Mouse (Mus musculus): ENCODE results near the gene Hoxd12. TPM values are rescaled to one million over a fixed set of nuclear protein-coding genes. Genes with fewer than 3 reads are reported as not detected.
A peak's percentile ranks its signal among the peaks of the same experiment; 100 is the strongest.

The Hoxd12 gene
- polyA plus RNA-seq, 1 experiment from 2014 or later = not detected

DNA sequence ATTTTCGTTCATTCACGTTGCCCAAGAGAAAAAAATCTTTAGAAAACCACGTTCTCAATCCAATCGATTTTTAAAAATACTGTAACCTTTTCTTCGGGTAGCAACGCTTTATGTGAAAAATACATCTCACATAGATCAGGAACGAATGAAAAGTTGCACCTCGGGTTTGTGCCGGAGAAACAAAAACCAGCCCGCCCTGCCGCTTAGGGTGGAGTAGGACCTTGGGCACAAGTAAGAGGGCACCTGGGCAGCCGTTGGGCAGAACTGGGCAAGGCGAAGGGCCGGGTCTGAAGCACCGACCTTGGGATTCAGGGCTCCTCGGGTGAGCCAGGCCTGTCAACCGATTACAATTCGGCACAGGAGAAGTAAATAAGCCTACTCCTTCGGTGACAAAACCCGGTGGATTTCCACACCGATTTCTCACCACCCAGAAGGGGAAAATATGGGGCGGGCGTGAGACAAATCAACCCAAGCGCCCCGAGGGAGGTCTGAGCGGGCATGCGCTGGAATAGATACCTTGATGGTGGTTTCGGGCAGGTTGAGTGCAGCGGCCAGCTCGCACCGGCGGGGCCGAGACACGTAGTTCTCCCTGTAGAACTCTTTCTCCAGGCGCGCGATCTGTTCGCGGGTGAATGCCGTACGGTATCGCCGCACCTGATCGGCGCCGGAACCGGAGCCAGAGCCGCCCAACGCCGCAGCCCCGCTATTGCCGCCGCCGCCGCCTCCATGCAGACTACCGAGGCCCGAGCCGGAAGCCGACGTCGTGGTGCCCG lies 17.4 kb upstream of the Hoxd12 start:
- WGBS = 3% methylated on average over 62 of the region's 62 CpGs
- Histone ChIP-seq H3K4me2 (replicated peaks) (no peak overlapping the region), H3K9ac (replicated peaks) (0 out of 2 replicates have a peak overlapping the region, but pooled peaks have one; percentile 6), H3K9me3 (no peaks in the 10 kb centered on the region), H3K4me1 (peaks cover 10% of the 10 kb centered on the region), H3K27me3 (peaks cover 87% of the 10 kb centered on the region), H3K27ac (replicated peaks) (no peak overlapping the region; the same call in 1 of the 2 replicates), H3K36me3 (no peaks in the 10 kb centered on the region), H3K4me3 (peak overlapping the region; percentile 27)
- no peak for ATAC-seq (ENCODE audit: low FRiP score, low read depth)

DNA sequence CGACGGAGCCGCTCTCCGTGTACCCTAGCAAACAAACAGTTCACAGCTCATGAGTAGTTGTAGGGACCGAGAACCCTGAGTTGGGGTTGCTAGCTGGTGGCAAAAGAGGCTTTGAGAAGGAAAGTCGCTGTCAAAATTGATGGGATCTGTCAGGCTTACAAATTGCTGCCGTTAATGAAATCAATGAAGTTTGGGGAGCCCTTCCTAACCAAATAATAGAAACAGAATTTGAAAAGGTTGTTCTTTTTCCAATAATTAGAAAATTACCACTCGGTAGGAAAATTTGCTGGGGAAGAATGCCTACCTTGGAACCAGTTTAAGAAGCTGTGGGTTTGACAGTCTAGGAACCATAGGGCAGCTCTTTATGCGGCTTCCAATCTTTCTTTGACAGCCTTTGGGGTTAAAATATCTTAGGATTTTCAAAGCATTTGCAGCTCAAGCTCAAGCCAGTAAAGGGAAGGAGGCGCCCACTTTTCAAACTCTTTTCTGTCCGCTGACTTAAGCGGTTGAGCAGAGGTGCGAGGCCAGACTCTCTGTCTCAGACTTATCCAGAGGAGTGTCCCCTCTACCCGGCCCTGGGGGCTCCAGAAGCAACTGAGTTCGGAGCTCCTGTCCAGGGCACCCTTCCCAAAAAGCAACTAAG lies 16.7 kb upstream of the Hoxd12 start:
- Histone ChIP-seq H3K36me3 (no peaks in the 10 kb centered on the region), H3K9ac (replicated peaks) (no peak overlapping the region), H3K27me3 (peaks cover 92% of the 10 kb centered on the region), H3K9me3 (no peaks in the 10 kb centered on the region), H3K27ac (replicated peaks) (peak overlapping the region; percentile 49; the same call in 1 of the 2 replicates), H3K4me3 (peak overlapping the region; percentile 27), H3K4me1 (peaks cover 10% of the 10 kb centered on the region), H3K4me2 (replicated peaks) (no peak overlapping the region)
- 2% methylated on average over 15 of the region's 15 CpGs for WGBS
- ATAC-seq (ENCODE audit: low FRiP score, low read depth) = no peak

DNA sequence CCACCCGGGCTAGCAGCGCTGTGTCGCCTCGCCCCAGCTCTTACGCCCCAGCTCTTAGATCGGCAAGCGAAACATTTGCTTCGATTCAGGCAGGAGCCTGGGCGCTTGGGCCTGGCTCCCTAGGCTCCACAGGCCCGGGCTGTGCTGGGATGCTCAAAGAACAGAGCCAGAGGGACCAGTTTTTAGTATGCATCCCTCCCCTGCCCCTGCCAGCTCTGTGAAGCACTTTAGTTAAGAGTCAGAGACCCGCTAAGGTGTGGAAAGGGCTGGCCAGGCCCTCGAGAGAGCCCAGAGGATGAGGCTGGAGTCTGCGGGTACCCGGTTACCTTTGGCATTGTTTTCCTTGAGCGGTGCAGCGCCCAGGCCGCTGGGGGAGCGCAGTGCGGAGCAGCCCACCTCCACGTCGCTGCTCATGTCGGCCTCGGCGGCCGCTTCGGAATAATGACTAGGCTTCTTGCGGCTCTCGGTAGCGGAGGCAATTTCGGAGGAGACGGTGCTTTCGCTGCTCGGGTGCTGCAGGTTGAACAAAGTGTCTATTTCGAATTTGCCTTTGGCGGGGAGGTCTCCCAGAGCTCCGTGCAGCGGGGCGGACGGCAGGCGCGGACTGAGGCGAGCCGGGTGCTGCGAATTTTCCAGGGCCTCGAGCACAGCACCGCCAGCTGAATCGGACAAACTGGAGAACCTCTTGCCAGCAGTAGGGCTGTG lies 16.0 kb upstream of the Hoxd12 start:
- Histone ChIP-seq H3K4me3 (peak overlapping the region; percentile 27), H3K27me3 (peaks cover 96% of the 10 kb centered on the region), H3K36me3 (no peaks in the 10 kb centered on the region), H3K4me1 (peaks cover 10% of the 10 kb centered on the region), H3K4me2 (replicated peaks) (0 out of 2 replicates have a peak overlapping the region, but pooled peaks have one; percentile 5), H3K9ac (replicated peaks) (no peak overlapping the region), H3K9me3 (no peaks in the 10 kb centered on the region), H3K27ac (replicated peaks) (peak overlapping the region; percentile 49; the same call in 1 of the 2 replicates)
- under 1% methylated on average over 47 of the region's 47 CpGs for WGBS
- ATAC-seq (ENCODE audit: low FRiP score, low read depth) = no peak

DNA sequence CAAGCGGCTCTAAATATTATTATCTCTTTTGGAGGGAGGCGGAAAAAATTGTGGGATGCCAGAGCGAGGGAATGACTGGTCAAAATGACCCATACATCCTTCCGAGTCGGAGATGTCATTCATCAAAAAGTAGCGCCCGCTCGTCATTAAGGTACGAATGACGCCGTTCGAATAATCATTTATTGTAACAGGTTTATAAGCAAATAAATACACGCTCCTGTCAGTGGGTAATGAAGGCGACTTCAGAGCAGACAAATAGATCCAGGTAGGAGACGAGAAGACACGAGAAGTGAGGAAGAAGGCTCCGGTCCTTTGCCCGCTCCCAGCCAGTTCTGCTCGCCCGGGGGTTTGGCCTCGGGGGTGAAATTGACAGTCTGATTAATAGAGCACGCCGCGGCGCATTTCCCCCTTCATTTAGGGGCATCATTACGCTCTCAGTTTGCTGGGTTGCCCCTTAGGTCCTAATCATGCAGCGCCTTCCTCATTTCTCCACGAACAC lies 15.3 kb upstream of the Hoxd12 start, which contains the start of gene Evx2:
Evx2 (minus strand) TSS at position 51 of the 499 bp plus-strand sequence.
- Histone ChIP-seq H3K27ac (replicated peaks) (peak within 1 kb of the TSS; percentile 49; the same call in 1 of the 2 replicates), H3K9ac (replicated peaks) (no peak within 1 kb of the TSS), H3K9me3 (no peaks in the 10 kb centered on the region), H3K4me3 (peak within 1 kb of the TSS; percentile 27), H3K4me2 (replicated peaks) (0 out of 2 replicates have a peak within 1 kb of the TSS, but pooled peaks have one; percentile 5), H3K4me1 (peaks cover 10% of the 10 kb centered on the region), H3K27me3 (peaks cover 96% of the 10 kb centered on the region), H3K36me3 (no peaks in the 10 kb centered on the region)
- 2% methylated on average over 28 of the region's 28 CpGs for WGBS
- ATAC-seq (ENCODE audit: low FRiP score, low read depth) = no peak

DNA sequence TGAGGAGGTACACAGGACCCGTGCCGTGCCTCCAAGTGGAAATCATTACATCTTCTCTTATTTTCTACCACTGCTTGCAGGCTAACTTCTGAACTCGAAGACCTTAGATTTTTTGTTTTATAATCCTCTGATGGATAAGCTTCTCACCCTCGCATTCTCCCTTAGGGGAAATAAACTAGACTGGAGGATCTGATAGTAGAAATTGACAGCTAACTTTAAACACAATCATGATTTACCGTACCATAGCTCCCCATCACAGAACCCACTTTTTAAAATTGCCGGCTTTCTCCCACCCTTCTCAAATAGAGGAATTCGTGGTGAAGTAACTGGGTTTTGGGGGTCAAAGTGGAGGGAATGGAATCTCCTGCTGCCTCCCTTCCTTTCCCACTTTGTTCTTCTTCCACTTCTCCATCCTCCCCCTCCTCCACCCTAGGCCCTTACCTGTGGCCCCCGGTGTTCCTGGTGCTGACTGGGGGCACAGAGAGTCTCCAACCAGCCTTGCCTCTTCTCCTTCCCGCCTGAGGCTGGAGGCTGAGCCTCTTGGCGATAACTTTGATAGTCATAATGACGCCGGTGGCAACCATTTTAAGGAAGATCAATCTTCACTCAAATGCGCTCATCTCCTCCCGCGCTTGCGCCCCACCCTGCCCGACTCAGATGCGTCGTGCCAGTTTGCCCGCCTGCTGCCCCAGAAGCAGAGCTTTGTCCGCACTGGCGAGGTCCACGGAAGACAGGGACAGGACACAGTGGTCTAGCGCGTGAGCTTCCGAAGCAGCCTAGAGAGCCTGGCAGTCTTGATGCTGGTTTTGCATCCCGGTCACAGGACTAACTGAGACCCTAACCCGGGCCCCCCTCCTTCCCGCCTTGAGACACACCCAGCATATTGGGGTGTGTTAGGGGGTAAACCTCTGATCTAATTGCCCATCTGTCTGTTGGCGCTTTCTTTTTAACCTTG lies 14.1 kb upstream of the Hoxd12 start:
- Histone ChIP-seq H3K4me2 (replicated peaks) (no peak overlapping the region), H3K36me3 (no peaks in the 10 kb centered on the region), H3K4me1 (peaks cover 8% of the 10 kb centered on the region), H3K27ac (replicated peaks) (no peak overlapping the region), H3K27me3 (peaks cover 93% of the 10 kb centered on the region), H3K9ac (replicated peaks) (no peak overlapping the region), H3K9me3 (no peaks in the 10 kb centered on the region), H3K4me3 (peak overlapping the region; percentile 1; the same call in 1 of the 2 replicates)
- ATAC-seq (ENCODE audit: low FRiP score, low read depth) = no peak
- 3% methylated on average over 30 of the region's 30 CpGs for WGBS

DNA sequence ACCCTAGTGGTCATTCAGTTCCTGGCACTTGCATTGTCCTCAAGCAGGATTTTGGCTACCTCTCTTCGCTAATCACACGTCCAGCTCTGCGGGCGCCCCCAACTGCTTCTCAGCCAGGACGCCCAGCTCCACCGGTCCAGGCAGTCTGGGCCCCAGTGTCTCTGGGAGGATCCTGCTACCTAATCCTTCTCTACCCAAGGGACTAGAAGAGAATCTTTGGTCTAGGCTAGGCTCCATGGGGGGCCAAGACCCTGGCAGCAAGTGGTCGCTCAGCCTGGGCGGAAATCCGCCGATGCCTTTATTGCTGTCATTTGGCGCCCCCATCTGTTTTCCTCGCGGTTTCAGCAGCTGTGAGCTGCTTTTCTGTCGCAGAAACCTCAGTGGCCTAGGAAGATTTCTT lies 13.1 kb upstream of the Hoxd12 start:
- H3K36me3 ChIP-seq = no peaks in the 10 kb centered on the region
- no peak overlapping the region for H3K4me3 ChIP-seq
- peaks cover 3% of the 10 kb centered on the region; the same call in 1 of the 2 replicates for H3K4me1 ChIP-seq
- H3K27me3 ChIP-seq = peaks cover 93% of the 10 kb centered on the region
- ATAC-seq (ENCODE audit: low FRiP score, low read depth) = peak; percentile 54; the same call in 1 of the 2 replicates
- H3K27ac ChIP-seq (replicated peaks) = no peak overlapping the region
- WGBS = under 1% methylated on average over 14 of the region's 14 CpGs
- H3K9ac ChIP-seq (replicated peaks) = no peak overlapping the region
- peak overlapping the region; percentile 30; the same call in 1 of the 2 replicates for H3K4me2 ChIP-seq (replicated peaks)
- no peaks in the 10 kb centered on the region for H3K9me3 ChIP-seq

DNA sequence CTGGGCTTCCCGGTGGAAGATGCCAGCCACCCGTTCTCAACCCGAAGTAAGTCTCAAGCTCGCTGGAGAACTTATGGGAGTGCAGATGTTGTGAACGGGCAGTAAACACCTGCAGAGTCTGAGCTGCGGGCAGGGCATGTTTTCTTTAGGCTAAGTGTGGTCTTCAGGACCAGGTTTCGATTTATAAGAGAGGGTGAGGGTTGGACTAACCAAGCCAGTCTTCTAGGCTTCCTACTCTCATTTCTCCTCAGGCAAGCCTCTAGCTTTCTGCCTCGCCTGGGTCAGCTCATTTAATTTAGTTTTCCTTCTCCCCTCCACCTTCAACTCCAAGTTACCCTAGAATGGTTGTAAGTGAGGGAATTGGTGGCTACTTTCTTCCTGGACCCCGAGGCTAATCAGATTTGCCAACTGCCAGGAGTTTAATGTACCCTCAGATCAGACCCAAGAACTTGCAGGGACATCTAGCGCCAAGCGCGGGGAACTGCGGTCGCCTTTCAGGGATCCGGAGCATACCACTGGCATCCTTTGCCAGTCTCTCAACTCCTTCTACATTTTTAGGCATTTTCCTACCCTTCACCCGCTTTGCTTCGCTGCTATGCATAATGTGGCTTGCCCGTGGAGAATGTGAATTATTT lies 11.4 kb upstream of the Hoxd12 start:
- WGBS = 4% methylated on average over 18 of the region's 18 CpGs

DNA sequence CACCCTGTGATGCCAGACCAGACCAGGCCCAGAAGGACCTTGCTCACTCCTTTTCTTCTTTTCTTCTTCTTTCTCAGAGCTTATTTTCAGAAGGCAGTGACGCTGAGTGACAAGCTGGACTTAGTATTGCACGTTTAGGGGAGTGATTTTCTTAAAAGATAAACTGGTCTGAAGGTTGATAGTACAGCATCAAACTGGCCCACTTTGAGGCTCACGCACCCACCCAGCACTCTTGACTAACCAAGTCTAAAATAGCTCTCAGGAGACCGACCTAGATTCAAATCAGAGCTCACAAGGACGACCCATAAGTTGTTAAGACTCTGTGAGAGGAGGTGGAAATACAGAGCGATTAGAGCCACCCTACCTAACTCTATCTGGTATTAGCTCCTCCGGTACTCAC lies 8.4 kb upstream of the Hoxd12 start:
- Histone ChIP-seq H3K36me3 (no peaks in the 10 kb centered on the region), H3K9ac (replicated peaks) (no peak overlapping the region), H3K27me3 (peaks cover 94% of the 10 kb centered on the region), H3K4me3 (no peak overlapping the region), H3K4me2 (replicated peaks) (no peak overlapping the region), H3K27ac (replicated peaks) (no peak overlapping the region), H3K9me3 (no peaks in the 10 kb centered on the region), H3K4me1 (peaks cover 13% of the 10 kb centered on the region)
- WGBS = 2% methylated on average over 7 of the region's 7 CpGs
- no peak for ATAC-seq (ENCODE audit: low FRiP score, low read depth)

More for the DNA sequence above, 11.4 kb upstream of the Hoxd12 start:
- Histone ChIP-seq H3K36me3 (no peaks in the 10 kb centered on the region), H3K9ac (replicated peaks) (no peak overlapping the region), H3K4me1 (peaks cover 10% of the 10 kb centered on the region), H3K4me3 (no peak overlapping the region), H3K4me2 (replicated peaks) (no peak overlapping the region), H3K9me3 (no peaks in the 10 kb centered on the region), H3K27ac (replicated peaks) (no peak overlapping the region), H3K27me3 (peaks cover 95% of the 10 kb centered on the region)
- ATAC-seq (ENCODE audit: low FRiP score, low read depth) = no peak

DNA sequence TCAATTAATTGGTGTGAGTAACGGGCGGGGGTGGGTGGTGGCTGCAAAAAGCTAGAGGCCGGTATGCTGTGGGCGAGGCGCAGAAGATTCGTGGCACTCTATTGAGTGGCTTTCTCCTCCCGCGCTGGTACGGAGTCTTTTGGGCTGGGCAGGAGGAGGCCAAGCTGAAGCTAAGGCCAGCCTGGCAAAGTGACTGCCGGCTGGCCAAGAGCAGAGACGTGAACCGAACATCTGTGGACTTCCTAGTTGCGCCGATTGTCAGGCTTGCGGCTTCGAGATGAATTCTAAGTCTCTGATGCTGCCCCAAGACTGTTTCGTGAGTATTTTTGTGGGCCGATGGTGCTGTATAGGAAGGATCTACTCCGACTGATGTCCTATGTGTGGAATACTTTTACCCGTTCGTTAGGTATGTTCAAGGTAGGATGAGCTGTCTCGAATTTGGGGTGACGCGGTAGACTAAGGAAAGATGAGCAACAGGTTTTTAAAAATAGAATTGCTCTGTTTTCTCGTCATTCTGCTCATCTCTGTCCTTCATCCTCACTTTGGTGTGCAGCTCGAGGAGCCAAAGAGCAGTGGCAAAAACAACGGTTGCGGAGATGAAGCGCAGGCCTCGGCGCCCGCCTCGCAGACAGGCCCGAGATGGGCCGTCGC lies 7.5 kb upstream of the Hoxd12 start:
- Histone ChIP-seq H3K4me3 (peak overlapping the region; percentile 39; the same call in 1 of the 2 replicates), H3K4me1 (peaks cover 11% of the 10 kb centered on the region), H3K9ac (replicated peaks) (no peak overlapping the region), H3K36me3 (no peaks in the 10 kb centered on the region), H3K27me3 (peaks cover 94% of the 10 kb centered on the region), H3K27ac (replicated peaks) (no peak overlapping the region), H3K4me2 (replicated peaks) (no peak overlapping the region), H3K9me3 (no peaks in the 10 kb centered on the region)
- ATAC-seq (ENCODE audit: low FRiP score, low read depth) = no peak
- under 1% methylated on average over 35 of the region's 36 CpGs for WGBS

DNA sequence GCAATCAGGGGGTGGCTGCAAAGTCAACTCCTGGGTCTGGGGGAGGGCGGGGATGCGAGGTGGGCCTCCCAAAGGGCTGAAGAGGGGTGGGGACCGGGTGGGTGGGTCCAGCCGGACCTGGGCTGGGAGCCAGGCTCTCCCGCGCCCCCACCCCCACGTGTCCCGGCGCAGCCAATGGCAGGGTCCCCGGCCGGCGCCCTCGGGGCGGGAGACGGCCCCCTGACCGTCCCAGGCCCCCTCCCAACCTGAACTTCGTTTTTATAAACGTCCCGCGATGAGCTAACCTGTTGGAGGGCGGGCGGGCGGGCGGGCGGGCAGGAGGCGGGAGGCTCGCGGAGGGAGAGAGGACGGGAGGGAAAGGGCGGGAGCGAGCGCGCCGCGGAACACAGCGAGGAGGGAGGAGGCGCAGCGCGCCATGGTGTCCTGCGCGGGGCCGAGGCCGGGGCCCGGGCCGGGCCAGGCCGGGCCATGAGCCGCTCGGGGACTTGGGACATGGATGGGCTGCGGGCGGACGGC lies 6.9 kb upstream of the Hoxd12 start, which contains the start of gene Hoxd13:
Hoxd13 (plus strand) TSS at position 469 of the 516 bp plus-strand sequence.
- peak within 1 kb of the TSS; percentile 39 for H3K4me3 ChIP-seq
- WGBS = 2% methylated on average over 16 of the region's 51 CpGs
- H3K27ac ChIP-seq (replicated peaks) = no peak within 1 kb of the TSS
- H3K4me1 ChIP-seq = peaks cover 14% of the 10 kb centered on the region
- ATAC-seq (ENCODE audit: low FRiP score, low read depth) = peak; percentile 47; the same call in 1 of the 2 replicates
- peaks cover 94% of the 10 kb centered on the region for H3K27me3 ChIP-seq
- no peaks in the 10 kb centered on the region for H3K9me3 ChIP-seq
- H3K9ac ChIP-seq (replicated peaks) = no peak within 1 kb of the TSS
- H3K4me2 ChIP-seq (replicated peaks) = peak within 1 kb of the TSS; percentile 59
- no peaks in the 10 kb centered on the region for H3K36me3 ChIP-seq
